Mouse (Mus musculus) NIH3T3 (cell line): ENCODE results near the gene Azi2.

Experiments
- DNase-seq: peaks from one replicate; pipeline ENCODE4 v3.0.0-alpha.2; 2012; ENCODE audit warnings: low read depth

Gene Azi2

GRCm38 (mm10) chr9:118082575-118083431, 42.5 kb downstream of the Azi2 start:
- no peak for DNase-seq

- DNase-seq, result no peak
These were observed 43.5 kb downstream of the Azi2 start for GRCm38 (mm10) chr9:118083834-118084233.

- peak; percentile 47 for DNase-seq
These were observed 59.1 kb downstream of the Azi2 start for GRCm38 (mm10) chr9:118099395-118099794.

- DNase-seq, result no peak
These were observed 60.2 kb downstream of the Azi2 start for GRCm38 (mm10) chr9:118100484-118100883.

- DNase-seq, result no peak
These were observed 61.5 kb downstream of the Azi2 start for GRCm38 (mm10) chr9:118101802-118102201.

GRCm38 (mm10) chr9:118108527-118109011, 68.3 kb downstream of the Azi2 start:
- no peak for DNase-seq

- DNase-seq, result no peak
These were observed 69.5 kb downstream of the Azi2 start for GRCm38 (mm10) chr9:118109697-118110359.

- DNase-seq, result no peak
These were observed 70.0 kb downstream of the Azi2 start for GRCm38 (mm10) chr9:118110360-118110710.
